Mouse (Mus musculus) layer of hippocampus, postnatal 25 days (tissue): ENCODE results near the gene Zdhhc17. TPM values are rescaled to one million over a fixed set of nuclear protein-coding genes. Genes with fewer than 3 reads are reported as not detected.
A peak's percentile ranks its signal among the peaks of the same experiment; 100 is the strongest.

Experiments used
- DNase-seq, 2 experiments: peaks; one replicate each; pipeline ENCODE4 v3.0.0; 2022; ENCODE audit warnings: mixed read lengths in 2 of 2, low spot score in 1 of 2; ENCODE audit errors: extremely low spot score in 1 of 2
- total RNA-seq, 2 experiments: library from RNA; stranded (reverse); gene quantifications; 2 replicates each; pipeline ENCODE4 v1.2.3; 2021

Zdhhc17 gene
- total RNA-seq, 2 experiments from 2014 or later, result 84.0 to 96.2 TPM

DNA sequence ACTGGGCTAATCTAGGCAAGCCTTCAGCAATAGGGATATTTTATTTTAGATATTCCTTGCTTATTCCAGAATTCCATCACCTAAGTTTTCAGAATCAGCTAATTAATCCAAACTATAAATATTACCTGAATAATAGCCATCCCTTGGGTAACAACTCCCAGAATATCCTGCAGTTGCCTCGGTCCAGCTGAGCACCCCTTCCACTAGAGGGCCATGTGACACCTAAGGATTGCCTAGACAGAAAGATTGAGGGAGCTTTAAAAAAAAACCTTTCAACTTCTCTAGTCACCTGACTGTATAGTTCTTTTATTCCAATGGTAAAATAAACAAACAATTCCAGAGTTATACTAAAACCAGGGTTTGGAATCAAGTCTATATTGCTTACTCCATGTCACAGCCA lies 47.8 kb downstream of the Zdhhc17 start:
- DNase-seq, result no peak

DNA sequence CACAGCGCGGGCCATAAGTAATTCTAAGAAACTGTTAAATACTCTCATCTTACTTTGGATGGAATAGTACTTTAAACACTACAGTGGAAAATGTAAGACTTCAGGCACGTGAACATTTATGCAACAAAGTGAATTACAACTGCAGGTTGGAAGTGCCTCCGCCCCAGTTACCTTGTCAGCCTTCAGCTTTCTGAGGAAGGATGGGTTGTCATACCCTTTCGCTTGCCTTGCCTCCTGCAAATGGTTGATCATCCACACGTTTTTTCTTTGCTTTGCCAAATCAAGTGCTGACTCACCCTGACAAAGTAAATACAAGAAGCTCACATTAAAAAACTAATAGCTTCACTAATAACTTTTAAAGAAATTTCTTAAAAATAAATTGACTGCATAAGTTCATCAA lies 49.1 kb downstream of the Zdhhc17 start:
- DNase-seq, result no peak

GRCm38 (mm10) chr10:110959781-110960180 lies 50.2 kb downstream of the Zdhhc17 start:
- DNase-seq, result no peak

DNA sequence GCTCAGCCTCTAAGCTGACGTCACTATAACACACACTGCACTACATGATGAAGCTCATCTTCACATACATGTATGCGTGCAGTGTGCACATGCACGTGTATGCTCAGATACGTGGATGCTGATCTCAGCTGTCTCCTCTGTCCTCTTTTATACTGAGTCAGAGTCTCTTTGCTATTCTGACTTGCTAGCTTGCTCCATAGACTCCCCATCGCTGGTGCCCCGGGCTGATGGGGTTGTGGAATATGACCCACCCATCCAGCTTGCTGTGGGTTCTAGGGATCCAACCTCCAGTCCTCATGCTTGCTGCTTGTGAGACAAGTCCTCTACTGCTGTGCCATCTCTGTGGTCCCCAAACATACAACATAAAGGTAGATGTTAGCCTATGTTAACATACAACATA lies 51.1 kb downstream of the Zdhhc17 start:
- no peak for DNase-seq

- DNase-seq, result no peak
These were observed 56.9 kb downstream of the Zdhhc17 start for GRCm38 (mm10) chr10:110952937-110953451.

GRCm38 (mm10) chr10:110952271-110952670 lies 57.7 kb downstream of the Zdhhc17 start:
- DNase-seq, result no peak

DNA sequence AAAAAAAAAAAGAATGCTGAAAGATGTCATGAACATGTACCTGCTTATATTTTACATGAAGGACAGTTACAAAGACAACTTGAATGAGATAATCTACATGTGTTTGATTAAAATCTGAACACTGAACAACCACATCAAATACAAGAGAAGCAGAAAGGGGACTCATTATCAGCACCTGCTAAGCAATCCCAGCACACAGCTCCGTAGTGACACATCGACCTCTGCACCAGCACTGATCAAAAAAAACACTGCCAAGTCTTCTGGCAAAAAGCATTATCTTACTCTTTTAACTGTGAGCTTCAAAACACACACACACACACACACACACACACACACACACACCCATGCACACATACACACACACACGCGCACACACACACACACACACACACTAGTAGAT lies 58.2 kb downstream of the Zdhhc17 start:
- no peak for DNase-seq

DNA sequence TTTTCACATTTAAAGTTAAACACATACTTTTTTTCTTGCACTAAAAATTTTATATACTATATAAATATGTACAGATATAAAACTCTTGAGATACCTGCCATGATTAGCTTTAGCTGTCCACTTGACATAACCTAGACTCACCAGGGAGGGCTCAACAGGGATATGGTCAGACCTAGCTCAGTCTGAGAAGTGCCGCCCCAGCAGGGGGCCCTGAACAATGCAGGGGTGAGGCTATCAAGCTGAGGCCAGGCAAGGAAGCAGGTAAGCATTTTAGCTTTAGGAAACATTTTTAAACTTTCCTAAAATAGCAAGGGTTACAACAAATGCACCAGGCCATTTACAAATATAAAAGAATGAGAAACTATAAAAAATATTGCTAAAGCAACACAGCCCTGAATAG lies 58.8 kb downstream of the Zdhhc17 start:
- DNase-seq, result no peak

- no peak for DNase-seq
These were observed 62.4 kb downstream of the Zdhhc17 start for GRCm38 (mm10) chr10:110947574-110947973.

GRCm38 (mm10) chr10:110945966-110946365 lies 64.0 kb downstream of the Zdhhc17 start:
- DNase-seq, result no peak

DNA sequence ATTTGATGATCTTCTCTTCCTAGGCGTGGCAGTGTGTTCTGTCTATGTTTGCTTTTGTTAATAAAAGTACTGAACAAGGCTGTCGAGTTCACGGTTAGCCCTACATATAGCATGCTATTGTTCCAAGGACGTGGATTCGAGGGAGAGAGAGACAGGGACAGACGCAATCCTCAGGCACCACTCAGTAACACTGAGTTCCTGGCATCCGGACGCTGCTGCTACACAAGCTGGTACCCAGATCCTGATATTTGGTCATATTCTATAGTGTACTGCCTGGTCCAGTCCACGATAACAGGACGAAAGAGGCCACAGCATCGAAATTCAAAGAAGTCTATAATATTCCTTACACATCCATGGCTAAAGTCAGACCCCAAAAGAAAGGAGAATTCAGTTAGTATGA lies 65.8 kb downstream of the Zdhhc17 start:
- no peak for DNase-seq

DNA sequence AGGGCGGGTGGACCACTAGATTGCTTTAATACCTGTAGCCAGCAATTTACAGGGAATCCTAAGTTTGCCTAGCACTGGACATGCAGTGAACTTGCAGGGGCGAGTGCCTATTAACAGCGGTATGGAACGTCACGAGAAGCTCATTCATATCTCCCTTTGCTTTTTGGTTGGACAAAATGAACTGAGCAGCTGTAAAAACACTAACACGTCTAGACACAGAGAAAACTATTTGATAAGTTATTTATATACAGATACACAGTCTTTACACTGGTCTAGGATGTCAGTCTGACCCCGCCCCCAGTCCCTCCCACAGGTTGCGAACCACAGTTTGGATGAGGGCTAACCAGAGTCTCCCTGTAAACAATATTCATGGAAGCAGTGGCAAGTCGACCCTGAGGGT lies 67.1 kb downstream of the Zdhhc17 start:
- no peak for DNase-seq

- no peak for DNase-seq
These were observed 68.0 kb downstream of the Zdhhc17 start for GRCm38 (mm10) chr10:110941968-110942367.

DNA sequence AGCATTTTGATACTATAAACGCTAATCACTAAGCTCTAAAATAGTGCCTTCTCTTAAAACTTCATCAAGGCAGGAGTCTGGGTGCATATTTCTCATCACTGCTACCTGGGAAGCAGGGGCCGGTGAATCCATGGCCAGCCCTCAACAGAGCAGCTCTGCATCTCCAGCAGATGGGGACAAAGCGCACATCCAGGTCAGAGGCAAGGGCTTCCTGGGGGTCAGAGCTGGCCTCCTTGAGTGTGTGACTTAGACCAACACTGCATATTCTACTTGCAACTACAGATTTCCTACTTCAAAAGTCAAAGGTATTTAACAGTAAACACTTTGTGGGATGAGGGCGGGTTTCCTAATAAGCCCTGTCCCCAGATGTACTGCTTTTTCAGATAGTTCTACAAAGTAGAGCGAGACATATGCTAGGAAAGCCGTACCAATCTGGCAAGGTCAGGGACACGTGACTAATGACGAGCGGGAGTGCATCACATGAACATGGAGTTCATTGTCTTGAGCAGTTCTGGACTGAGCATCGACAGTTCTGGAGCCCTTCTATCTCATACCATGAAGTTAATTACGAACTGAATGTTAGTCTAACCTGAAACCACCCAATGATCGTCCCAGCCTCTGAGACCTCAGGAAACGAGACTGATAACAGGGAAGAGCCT lies 69.1 kb downstream of the Zdhhc17 start:
- DNase-seq, result no peak

GRCm38 (mm10) chr10:110939717-110940116 lies 70.2 kb downstream of the Zdhhc17 start:
- no peak for DNase-seq

GRCm38 (mm10) chr10:110938841-110939549 lies 70.9 kb downstream of the Zdhhc17 start:
- DNase-seq, result peak in 1 of 2 experiments; percentile 40

DNA sequence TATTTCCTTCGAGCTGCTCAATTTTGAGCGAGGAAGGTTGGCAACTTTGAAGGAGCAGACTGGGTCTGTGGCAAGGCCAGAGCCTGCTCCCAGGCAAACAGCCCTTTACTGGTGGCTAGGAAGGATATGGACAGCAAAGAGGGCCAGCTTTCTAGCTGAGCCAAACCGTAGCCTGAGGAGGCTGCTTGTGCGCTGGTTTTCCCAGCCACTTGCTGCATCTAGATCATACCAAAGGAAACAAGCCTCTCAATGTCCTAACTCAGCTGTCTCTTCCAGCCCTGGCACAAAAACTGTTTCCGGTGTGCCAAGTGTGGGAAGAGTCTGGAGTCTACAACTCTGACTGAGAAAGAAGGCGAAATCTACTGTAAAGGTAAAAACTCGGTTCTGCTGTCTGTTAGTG lies 71.6 kb downstream of the Zdhhc17 start:
- no peak for DNase-seq

GRCm38 (mm10) chr10:110935669-110936068 lies 74.3 kb downstream of the Zdhhc17 start:
- DNase-seq, result no peak

- no peak for DNase-seq
These were observed 74.9 kb downstream of the Zdhhc17 start for GRCm38 (mm10) chr10:110935081-110935480.

DNA sequence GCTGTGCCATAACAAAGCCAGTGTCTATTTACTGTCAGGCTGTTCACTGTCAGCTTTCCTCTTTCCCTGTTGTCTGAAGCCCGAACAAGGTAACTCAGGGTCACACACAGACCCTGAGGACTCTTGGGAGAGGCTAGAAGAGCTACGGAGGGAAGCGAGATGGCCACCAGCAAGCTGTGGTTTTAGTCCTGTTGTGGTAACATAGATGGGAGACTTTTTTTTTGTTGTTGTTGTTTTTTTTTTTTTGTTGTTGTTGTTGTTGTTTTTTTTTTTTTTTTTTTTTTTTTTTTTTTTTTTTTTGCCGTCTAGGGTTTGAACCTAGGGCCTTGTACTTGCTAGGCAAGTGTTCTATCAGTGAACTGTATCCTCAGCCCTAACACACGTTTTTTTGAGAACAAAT lies 76.4 kb downstream of the Zdhhc17 start:
- DNase-seq, result no peak

DNA sequence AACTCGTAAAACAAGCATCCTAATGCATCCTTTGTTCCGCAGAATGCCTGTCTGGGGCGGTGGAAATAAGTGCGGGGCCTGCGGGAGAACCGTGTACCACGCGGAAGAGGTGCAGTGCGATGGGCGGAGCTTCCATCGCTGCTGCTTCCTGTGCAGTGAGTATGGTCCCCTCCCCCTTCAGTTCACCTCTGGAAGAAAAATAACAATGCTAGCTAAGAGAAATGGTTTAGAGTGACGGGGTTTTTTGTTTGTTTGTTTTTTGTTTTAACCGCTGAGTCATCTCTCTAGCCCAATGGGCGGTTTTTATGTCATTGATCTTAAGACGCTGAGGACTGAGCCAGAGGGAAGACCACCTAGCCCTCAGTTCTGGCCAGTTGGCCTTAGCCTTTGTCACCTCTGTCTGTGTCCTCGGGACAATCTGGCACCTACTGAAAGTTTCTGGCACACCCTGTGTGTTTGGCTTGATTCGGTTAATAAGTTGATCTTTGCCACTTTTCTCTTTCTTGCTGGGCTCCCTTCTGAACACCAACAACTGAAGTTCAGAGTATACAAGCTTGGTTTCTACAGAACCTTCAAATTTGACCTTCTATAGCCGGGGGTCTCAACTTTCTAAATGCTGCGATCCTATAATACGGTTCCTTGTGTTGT lies 77.9 kb downstream of the Zdhhc17 start:
- no peak for DNase-seq
